Mouse (Mus musculus) CH12.LX (cell line): Measurements from ENCODE around the gene Cltc. TPM values are rescaled to one million over a fixed set of nuclear protein-coding genes. Genes with fewer than 3 reads are reported as not detected.

Experiments
- DNase-seq: peaks from one replicate; pipeline ENCODE4 v3.0.0-alpha.2; 2013; ENCODE audit errors: extremely low read depth
- H3K27ac ChIP-seq: 2 replicates; pipeline ENCODE4 v1.5.1; 2012; ENCODE audit warnings: low read depth, mild to moderate bottlenecking, control low read depth, moderate library complexity; ENCODE audit not compliant: insufficient read depth
- H3K27me3 ChIP-seq: replicated peaks from 2 replicates; pipeline ENCODE3; 2012; ENCODE audit warnings: inconsistent platforms
- H3K36me3 ChIP-seq, 2 experiments: replicated peaks in 1 of 2; 2 replicates each; pipeline versions ENCODE3 to v1.6.1; 2012; ENCODE audit warnings: inconsistent platforms in 1 of 2, low read length in 1 of 2, mild to moderate bottlenecking in 1 of 2, mixed read lengths in 1 of 2, moderate library complexity in 1 of 2; ENCODE audit not compliant: control insufficient read depth in 1 of 2, insufficient read depth in 1 of 2
- H3K4me1 ChIP-seq, 2 experiments: 2 replicates each; pipeline ENCODE4 v1.6.1; 2012; ENCODE audit warnings: inconsistent platforms in 1 of 2, moderate library complexity in 1 of 2; ENCODE audit not compliant: insufficient read depth in 2 of 2, control insufficient read depth in 1 of 2
- H3K4me2 ChIP-seq: 2 replicates; pipeline ENCODE4 v1.6.1; 2012; ENCODE audit warnings: low read depth, mild to moderate bottlenecking, control low read depth; ENCODE audit not compliant: poor library complexity, insufficient read depth, severe bottlenecking
- H3K4me3 ChIP-seq, 3 experiments: fragments of 150-350 bp in 1 of 3; sonication (generic) in 1 of 3; replicated peaks in 1 of 3; 2 replicates each; pipeline versions ENCODE3 to v1.5.1; 2011 to 2012; ENCODE audit warnings: low read depth in 2 of 3, low read length in 2 of 3, mild to moderate bottlenecking in 2 of 3, moderate library complexity in 2 of 3, control low read depth in 1 of 3, improper control_type of control experiment in 1 of 3, inconsistent platforms in 1 of 3, mixed read lengths in 1 of 3; ENCODE audit not compliant: poor library complexity in 1 of 3
- H3K79me2 ChIP-seq: replicated peaks from 2 replicates; pipeline ENCODE4 v1.6.1; 2012; ENCODE audit warnings: mild to moderate bottlenecking, moderate library complexity; ENCODE audit not compliant: control insufficient read depth, poor library complexity, insufficient read depth, severe bottlenecking; ENCODE audit errors: extremely low read depth
- H3K9ac ChIP-seq: 2 replicates; pipeline ENCODE4 v1.6.1; 2012; ENCODE audit warnings: low read depth, mild to moderate bottlenecking, control low read depth, moderate library complexity; ENCODE audit not compliant: insufficient read depth
- H3K9me3 ChIP-seq: replicated peaks from 2 replicates; pipeline ENCODE3; 2012; ENCODE audit warnings: low read length, inconsistent platforms, mixed read lengths
- BHLHE40 ChIP-seq: IDR thresholded peaks from 2 replicates; pipeline ENCODE4 v1.6.1; 2011; ENCODE audit warnings: mild to moderate bottlenecking, low read depth, low read length, improper control_type of control experiment
- CHD1 ChIP-seq: IDR thresholded peaks from 2 replicates; pipeline ENCODE4 v1.6.1; 2012; ENCODE audit warnings: low read depth, low read length, improper control_type of control experiment, inconsistent platforms
- CTCF ChIP-seq, 2 experiments: IDR thresholded peaks in 1 of 2; conservative IDR thresholded peaks in 1 of 2; 2 replicates each; pipeline ENCODE4 v1.5.1; 2011 to 2012; ENCODE audit warnings: low read depth in 2 of 2, low read length in 2 of 2, improper control_type of control experiment in 1 of 2, inconsistent platforms in 1 of 2, mild to moderate bottlenecking in 1 of 2, moderate library complexity in 1 of 2
- E2F4 ChIP-seq: IDR thresholded peaks from 2 replicates; pipeline ENCODE4 v1.6.1; 2011; ENCODE audit warnings: low read depth, low read length, improper control_type of control experiment; ENCODE audit not compliant: insufficient replicate concordance
- ELF1 ChIP-seq: IDR thresholded peaks from 2 replicates; pipeline ENCODE4 v1.6.1; 2014; ENCODE audit warnings: low read depth, mild to moderate bottlenecking, inconsistent platforms, low read length, improper control_type of control experiment
- EP300 ChIP-seq: IDR thresholded peaks from 2 replicates; pipeline ENCODE4 v1.6.1; 2011; ENCODE audit warnings: low read length, improper control_type of control experiment
- ETS1 ChIP-seq: conservative IDR thresholded peaks from 2 replicates; pipeline ENCODE4 v1.6.1; 2012; ENCODE audit warnings: low read depth, mild to moderate bottlenecking, inconsistent platforms, low read length, improper control_type of control experiment, moderate library complexity
- HCFC1 ChIP-seq: IDR thresholded peaks from 2 replicates; pipeline ENCODE4 v1.6.1; 2012; ENCODE audit warnings: low read depth, mild to moderate bottlenecking, inconsistent platforms, low read length, improper control_type of control experiment
- IRF4 ChIP-seq: IDR thresholded peaks from 2 replicates; pipeline ENCODE4 v1.6.1; 2014; ENCODE audit warnings: low read depth, mild to moderate bottlenecking, inconsistent platforms, low read length, improper control_type of control experiment
- JUN ChIP-seq: IDR thresholded peaks from 2 replicates; pipeline ENCODE4 v1.6.1; 2011; ENCODE audit warnings: low read depth, mild to moderate bottlenecking, low read length, improper control_type of control experiment, moderate library complexity; ENCODE audit not compliant: insufficient read depth
- KAT2A ChIP-seq: IDR thresholded peaks from 2 replicates; pipeline ENCODE4 v1.6.1; 2012; ENCODE audit warnings: low read length, improper control_type of control experiment, inconsistent platforms; ENCODE audit not compliant: insufficient replicate concordance
- MAFK ChIP-seq: IDR thresholded peaks from 2 replicates; pipeline ENCODE4 v1.6.1; 2011; ENCODE audit warnings: low read length, improper control_type of control experiment; ENCODE audit not compliant: insufficient replicate concordance
- MAZ ChIP-seq: IDR thresholded peaks from 2 replicates; pipeline ENCODE4 v1.6.1; 2012; ENCODE audit warnings: low read depth, mild to moderate bottlenecking, inconsistent platforms, low read length, improper control_type of control experiment, moderate library complexity
- MEF2A ChIP-seq: IDR thresholded peaks from 2 replicates; pipeline ENCODE4 v1.6.1; 2014; ENCODE audit warnings: low read depth, mild to moderate bottlenecking, inconsistent platforms, low read length, improper control_type of control experiment, borderline replicate concordance
- MXI1 ChIP-seq: IDR thresholded peaks from 2 replicates; pipeline ENCODE4 v1.6.1; 2011; ENCODE audit warnings: mild to moderate bottlenecking, low read depth, low read length, improper control_type of control experiment
- MYC ChIP-seq: IDR thresholded peaks from 2 replicates; pipeline ENCODE4 v1.6.1; 2011; ENCODE audit warnings: low read depth, mild to moderate bottlenecking, improper control_type of control experiment, low read length
- POLR2A ChIP-seq: IDR thresholded peaks from 2 replicates; pipeline ENCODE4 v1.6.1; 2011; ENCODE audit warnings: low read depth, mild to moderate bottlenecking, improper control_type of control experiment, low read length
- POLR2AphosphoS2 ChIP-seq: IDR thresholded peaks from 2 replicates; pipeline ENCODE4 v1.6.1; 2011; ENCODE audit warnings: low read depth, low read length, improper control_type of control experiment
- RAD21 ChIP-seq: IDR thresholded peaks from 2 replicates; pipeline ENCODE4 v1.6.1; 2011; ENCODE audit warnings: low read depth, mild to moderate bottlenecking, low read length, improper control_type of control experiment, moderate library complexity
- SIN3A ChIP-seq: IDR thresholded peaks from 2 replicates; pipeline ENCODE4 v1.6.1; 2012; ENCODE audit warnings: low read length, improper control_type of control experiment, inconsistent platforms
- SMC3 ChIP-seq: IDR thresholded peaks from 2 replicates; pipeline ENCODE4 v1.6.1; 2011; ENCODE audit warnings: low read depth, low read length, improper control_type of control experiment
- UBTF ChIP-seq: IDR thresholded peaks from 2 replicates; pipeline ENCODE4 v1.6.1; 2012; ENCODE audit warnings: low read depth, mild to moderate bottlenecking, inconsistent platforms, low read length, improper control_type of control experiment, moderate library complexity
- USF1 ChIP-seq: IDR thresholded peaks from 2 replicates; pipeline ENCODE4 v1.6.1; 2014; ENCODE audit warnings: low read depth, mild to moderate bottlenecking, inconsistent platforms, low read length, improper control_type of control experiment
- ZMIZ1 ChIP-seq: IDR thresholded peaks from 2 replicates; pipeline ENCODE4 v1.6.1; 2012; ENCODE audit warnings: low read depth, mild to moderate bottlenecking, inconsistent platforms, low read length, improper control_type of control experiment
- ZNF384 ChIP-seq: IDR thresholded peaks from 2 replicates; pipeline ENCODE4 v1.6.1; 2012; ENCODE audit warnings: low read depth, low read length, improper control_type of control experiment, inconsistent platforms
- dilution Hi-C: fragments of 300-500 bp; cut with MboI; formaldehyde crosslinking; loops from 2 replicates; pipeline ENCODE4 v1.14.3; 2020; ENCODE audit warnings: low sequenced_read_pairs; ENCODE audit not compliant: extremely low pct_unique_long_range_greater_than_20kb, extremely low pct_ligation_motif_present
- in situ Hi-C: fragments of 300-500 bp; cut with MboI; formaldehyde crosslinking; loops from 3 replicates; pipeline ENCODE4 v1.14.3; 2019; ENCODE audit warnings: low sequenced_read_pairs, low pct_ligation_motif_present, low pct_unique_long_range_greater_than_20kb, mixed read lengths
- polyA plus RNA-seq: library from polyadenylated mRNA; unstranded; fragments of >175 nt; gene quantifications from 2 replicates; pipeline ENCODE4 v1.2.1, GENCODE M21; 2012; ENCODE audit warnings: low read depth; ENCODE audit not compliant: insufficient read length
- total RNA-seq, 2 experiments: library from RNA; depleted of rRNA; stranded (reverse); fragments of 300-350 nt in 1 of 2; fragments of >200 nt in 1 of 2; gene quantifications; 2 replicates each; pipeline ENCODE4 v1.2.3; 2012 to 2014

Cltc gene
- total and polyA plus RNA-seq, 3 experiments: 140 to 303 (median 219) TPM

DNA sequence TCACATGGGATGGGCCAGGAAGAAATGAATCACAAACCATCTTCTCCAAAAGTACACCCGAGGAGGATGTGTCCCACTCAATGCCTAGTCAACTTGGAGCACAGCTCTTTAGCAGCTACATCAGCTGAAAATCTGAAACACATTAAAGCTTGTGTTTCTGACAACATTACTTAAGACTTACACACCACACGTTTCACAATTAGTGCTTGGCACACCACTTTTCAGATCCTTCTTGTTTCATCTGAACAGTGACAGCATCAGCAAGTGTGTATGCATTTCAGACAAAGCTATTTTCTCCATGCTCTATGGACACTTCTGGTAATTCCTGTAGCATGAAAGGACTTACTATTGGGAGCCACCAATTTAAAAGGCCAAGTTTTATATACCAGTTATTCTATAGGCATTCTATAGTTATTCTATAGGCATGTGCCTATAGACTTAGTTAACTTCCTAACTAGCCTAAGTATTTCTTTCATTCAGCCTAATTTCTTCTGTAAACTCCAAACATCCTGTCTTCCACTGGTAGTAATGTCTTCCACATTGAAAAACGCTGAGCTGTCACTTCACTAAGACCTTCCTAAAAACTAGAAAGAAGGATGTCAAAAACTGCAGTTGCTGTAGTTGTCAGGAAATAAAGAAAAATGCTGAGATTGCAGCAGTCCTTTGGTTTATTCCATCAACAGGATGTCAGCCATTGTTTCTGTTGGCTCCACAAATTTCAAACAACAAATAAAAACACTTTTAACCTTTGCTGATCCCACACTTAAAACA, 11.5 kb downstream of the Cltc start:
- peaks cover 6 to 36% of the 10 kb centered on the region in 2 experiments for H3K36me3 ChIP-seq
- H3K4me2 ChIP-seq: no peak overlapping the region
- no peak overlapping the region for H3K4me3 ChIP-seq
- dilution Hi-C loops (no loop called here), in situ Hi-C loops (no loop called here)
- no peak for TF ChIP-seq IRF4
- TF ChIP-seq POLR2A: no peak
- 0 out of 2 replicates have a peak, but pooled peaks have one; percentile 13 for TF ChIP-seq POLR2AphosphoS2
- no peak for TF ChIP-seq MXI1
- TF ChIP-seq MAFK: peak; percentile 87
- no peak for TF ChIP-seq USF1
- TF ChIP-seq EP300: no peak
- no peak for TF ChIP-seq ELF1
- no peak for TF ChIP-seq ZMIZ1
- no peak for TF ChIP-seq MEF2A
- no peak for TF ChIP-seq SMC3
- no peak for TF ChIP-seq UBTF
- no peak for TF ChIP-seq MAZ
- H3K4me1 ChIP-seq: peaks cover 13 to 89% of the 10 kb centered on the region in 2 experiments
- H3K79me2 ChIP-seq: peaks cover 90% of the 10 kb centered on the region
- H3K27me3 ChIP-seq: no peaks in the 10 kb centered on the region
- no peak for DNase-seq
- no peaks in the 10 kb centered on the region for H3K9me3 ChIP-seq
- 0 out of 2 replicates have a peak overlapping the region, but pooled peaks have one; percentile 10 for H3K27ac ChIP-seq
- no peak overlapping the region for H3K9ac ChIP-seq

DNA sequence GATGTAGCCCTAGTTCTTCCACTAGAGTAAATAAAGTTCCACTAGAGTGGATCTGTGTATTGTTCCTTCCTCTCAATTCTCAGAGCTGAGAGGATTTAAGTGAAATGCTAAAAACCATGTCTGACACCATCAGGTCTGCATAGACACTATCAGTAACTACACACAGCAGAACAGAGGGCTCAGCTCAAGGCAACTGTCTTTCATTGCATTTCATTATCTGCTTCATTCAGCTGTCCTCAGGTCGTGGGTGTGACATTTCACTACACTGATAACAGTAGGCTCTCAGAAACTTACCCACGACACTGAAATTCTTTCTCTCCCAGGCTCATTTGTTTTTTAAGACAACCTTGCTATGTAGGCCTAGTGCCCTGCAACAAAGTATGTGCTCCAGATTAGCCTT, 14.8 kb downstream of the Cltc start:
- Histone ChIP-seq H3K27ac (no peak overlapping the region), H3K4me1 (peaks cover 19 to 92% of the 10 kb centered on the region in 2 experiments), H3K27me3 (no peaks in the 10 kb centered on the region), H3K9ac (no peak overlapping the region), H3K79me2 (peaks cover 87% of the 10 kb centered on the region), H3K36me3 (peaks cover 6 to 24% of the 10 kb centered on the region in 2 experiments), H3K4me3 (no peak overlapping the region), H3K4me2 (no peak overlapping the region), H3K9me3 (no peaks in the 10 kb centered on the region)
- TF ChIP-seq ETS1 (no peak), MYC (no peak), KAT2A (no peak), MAZ (no peak), ZNF384 (no peak), ZMIZ1 (no peak), HCFC1 (no peak), JUN (no peak), CHD1 (no peak), RAD21 (no peak), CTCF (conservative IDR thresholded peaks at IDR 0.05 in 1 of 2, IDR thresholded peaks at IDR 0.05 in 1 of 2; ENCODE audit: low read depth in 2 of 2, low read length in 2 of 2) (no peak), SIN3A (no peak), E2F4 (no peak), BHLHE40 (no peak), UBTF (no peak), MXI1 (no peak), EP300 (no peak), POLR2A (no peak)
- in situ Hi-C loops (loop anchor here (5.0 kb wide), 1 partner anchor 35 kb away; no protein-coding TSS in a partner anchor), dilution Hi-C loops (no loop called here)
- DNase-seq: no peak
